Mouse (Mus musculus) spleen, adult 2 months (tissue): ENCODE results near the gene Tmem82.

ENCODE experiments used
- CTCF ChIP-seq: fragments of 200-500 bp; IDR thresholded peaks from 2 replicates; pipeline ENCODE4 v1.5.1; 2011; ENCODE audit warnings: mild to moderate bottlenecking, inconsistent platforms; ENCODE audit not compliant: insufficient read depth, insufficient read length, insufficient replicate concordance; ENCODE audit errors: extremely low read depth
- POLR2A ChIP-seq: fragments of 200-500 bp; IDR thresholded peaks from 2 replicates; pipeline ENCODE4 v1.6.1; 2011; ENCODE audit warnings: low read depth, low read length, inconsistent platforms

DNA sequence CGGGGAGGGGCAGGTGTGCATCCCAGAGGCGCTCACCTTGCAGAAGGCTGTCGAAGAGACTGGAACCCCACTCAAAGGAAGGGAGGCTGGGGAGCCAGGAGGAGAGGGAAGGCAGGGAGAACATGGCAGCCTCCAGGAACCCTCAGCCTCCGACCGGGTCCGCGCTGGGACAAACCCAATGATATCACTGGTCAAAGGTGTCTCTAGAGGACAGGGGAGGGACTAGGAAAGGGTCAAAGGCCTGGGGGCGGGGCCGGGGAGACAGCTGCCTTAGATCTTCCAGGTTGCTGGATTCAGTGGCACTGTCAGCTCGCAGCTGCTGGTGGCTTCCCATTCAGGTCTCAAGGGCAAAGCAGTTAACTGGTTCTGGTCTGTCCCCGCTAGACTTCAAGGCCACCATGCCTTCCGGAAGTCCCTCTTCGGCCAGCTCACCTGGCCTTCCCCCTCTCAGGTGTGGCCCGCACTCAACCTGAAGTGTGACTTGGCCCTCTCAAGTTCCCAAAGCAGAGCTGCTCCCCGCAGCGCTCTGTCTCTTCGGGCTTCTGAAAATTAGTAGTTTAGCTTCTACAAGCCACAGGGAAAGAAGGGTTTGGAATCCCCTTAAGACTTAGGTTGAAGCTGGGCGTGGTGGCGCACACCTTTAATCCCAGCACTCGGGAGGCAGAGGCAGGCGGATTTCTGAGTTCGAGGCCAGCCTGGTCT lies 419 bp downstream of the Tmem82 start:
- TF ChIP-seq POLR2A, result no peak
- no peak for TF ChIP-seq CTCF
